Mouse (Mus musculus): Measurements from ENCODE around the gene Cd2ap.

Gene Cd2ap

DNA sequence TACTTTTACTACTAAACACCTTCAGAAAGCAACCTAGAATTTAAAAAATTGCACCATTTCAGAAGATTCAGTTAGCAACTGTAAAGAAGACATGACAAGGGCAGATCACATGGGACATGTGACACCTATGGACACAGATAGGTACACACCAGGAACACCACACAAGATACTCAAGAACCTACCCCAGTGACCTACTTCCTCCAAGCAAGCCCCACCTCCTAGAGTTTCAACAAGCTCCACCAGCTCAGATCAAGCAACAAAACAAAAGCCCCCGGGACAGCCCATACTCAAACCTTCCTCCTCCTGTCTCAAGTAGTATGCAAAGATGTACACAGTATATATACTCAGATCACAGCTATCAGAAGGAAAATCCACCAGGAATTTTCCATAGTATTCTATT is 16.1 kb downstream of the Cd2ap start:
- DNase-seq (ENCODE audit: extremely low read depth, low read depth), result no peak

DNA sequence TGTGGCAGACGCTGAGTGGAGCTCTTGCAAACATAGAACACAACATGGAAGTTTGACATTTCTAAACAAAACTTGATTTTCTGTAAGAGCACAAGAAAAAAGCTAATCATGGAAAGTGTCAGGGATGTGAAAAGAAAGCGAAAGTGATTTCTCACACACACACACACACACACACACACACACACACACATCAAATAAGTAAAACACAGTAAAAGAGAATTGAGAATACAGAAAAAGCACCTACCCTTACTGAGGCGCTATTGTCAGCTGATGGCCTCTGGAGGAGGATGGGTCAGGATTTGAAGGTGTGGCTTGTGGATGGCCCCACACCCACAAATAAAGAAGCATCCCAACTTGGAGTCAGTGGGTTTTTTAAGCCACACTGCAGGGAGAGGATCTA is 19.0 kb downstream of the Cd2ap start:
- DNase-seq (ENCODE audit: extremely low read depth, low read depth), result no peak

DNA sequence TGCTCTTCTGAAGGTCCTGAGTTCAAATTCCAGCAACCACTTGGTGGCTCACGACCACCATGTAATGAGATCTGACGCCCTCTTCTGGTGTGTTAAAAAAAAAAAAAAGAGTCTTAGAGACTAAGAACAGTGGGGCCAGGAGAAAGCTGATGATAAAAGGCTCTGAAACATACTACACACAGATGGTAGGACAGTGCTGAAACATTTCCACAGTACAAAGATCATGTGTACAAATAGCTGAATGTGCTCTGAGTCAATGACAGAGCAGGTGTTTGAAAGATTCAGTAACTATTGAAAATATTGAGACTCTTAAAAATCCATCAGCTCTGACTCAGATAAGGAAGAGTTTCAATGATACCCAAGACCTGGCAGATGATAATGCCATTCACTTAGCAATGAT is 29.4 kb downstream of the Cd2ap start:
- DNase-seq (ENCODE audit: extremely low read depth, low read depth), result no peak

DNA sequence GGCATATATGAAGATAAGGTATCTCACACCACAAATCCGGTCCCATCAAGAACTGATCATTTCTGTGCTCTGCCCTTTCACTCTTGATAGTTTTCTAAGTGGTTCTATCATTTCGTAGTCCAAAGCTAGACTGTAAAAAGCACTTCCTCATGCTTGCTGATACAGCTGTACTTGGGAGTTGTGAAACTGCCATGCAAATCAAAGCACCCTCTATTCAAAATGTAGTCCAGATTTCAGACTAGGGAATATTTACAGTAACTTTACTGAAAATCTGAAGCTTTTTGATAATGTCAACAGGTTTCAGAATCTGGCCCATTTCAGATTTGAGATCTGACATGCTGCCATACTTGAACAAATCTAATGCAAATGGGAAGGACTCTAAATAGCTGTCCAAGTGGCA is 39.3 kb downstream of the Cd2ap start:
- no peak for DNase-seq (ENCODE audit: extremely low read depth, low read depth)

DNA sequence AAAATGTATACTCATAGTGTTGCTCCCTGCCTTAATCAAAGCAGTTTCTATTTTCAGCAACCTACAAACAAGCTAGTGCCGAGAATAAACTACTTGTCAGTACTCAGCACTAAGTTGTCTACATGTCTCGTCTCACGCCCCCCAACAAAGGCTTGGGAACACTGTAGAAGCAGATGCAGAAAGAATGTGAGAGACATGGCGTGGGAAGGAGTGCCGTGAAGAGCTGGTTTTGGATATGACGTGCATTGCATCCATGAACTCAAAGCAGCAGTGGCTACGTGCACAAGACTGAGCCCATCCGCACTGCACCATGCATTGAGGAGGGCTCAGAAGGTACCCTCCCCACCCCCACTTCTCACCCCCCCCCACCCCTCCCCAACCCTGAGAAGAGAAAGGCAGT is 53.7 kb downstream of the Cd2ap start:
- no peak for DNase-seq (ENCODE audit: extremely low read depth, low read depth)

DNA sequence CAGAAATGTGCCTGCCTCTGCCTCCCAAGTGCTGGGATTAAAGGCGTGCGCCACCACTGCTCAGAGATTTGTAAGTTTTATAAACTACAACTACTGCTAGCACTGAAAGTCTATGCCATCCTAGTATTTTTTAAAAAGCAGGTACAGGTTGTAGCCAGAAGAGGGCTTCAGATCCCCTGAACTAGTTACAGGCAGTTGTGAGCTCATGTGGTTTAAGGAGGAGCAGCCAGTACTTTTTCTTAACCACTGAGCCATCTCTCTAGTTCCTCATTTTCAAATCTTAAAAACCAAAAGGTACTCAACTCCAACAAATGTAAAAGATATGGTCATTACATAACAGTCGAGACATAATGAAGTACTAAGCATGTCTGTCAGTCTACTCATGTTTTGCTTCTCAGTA is 61.1 kb downstream of the Cd2ap start:
- peak; percentile 52 for DNase-seq (ENCODE audit: extremely low read depth, low read depth)

DNA sequence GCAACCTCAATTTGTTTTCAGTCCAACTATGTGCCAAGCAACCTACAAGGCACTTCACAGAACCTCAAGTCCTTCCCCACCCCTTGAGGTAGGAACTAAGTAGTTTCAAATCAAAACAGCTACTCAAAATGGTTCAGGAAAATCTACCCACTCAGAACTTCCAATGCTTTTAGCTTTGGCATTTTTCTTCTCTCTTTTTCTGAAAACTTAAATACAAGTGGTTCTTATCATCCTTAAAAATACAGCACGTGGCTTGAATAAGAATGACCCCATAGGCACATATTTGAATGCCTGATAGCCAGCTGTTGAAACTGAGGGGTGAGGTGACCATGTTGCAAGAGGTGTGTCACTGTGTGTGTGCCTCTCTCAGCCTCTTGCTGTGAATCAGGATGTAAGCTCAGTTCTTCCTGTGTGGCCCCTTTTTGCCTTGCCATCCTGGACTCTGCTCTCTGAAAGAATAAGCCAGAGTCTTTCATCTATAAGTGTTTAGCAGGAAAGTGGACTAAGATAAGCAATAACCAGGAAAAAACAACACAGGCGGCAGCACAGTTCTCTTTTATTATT is 84.0 kb downstream of the Cd2ap start:
- DNase-seq (ENCODE audit: extremely low read depth, low read depth), result no peak

DNA sequence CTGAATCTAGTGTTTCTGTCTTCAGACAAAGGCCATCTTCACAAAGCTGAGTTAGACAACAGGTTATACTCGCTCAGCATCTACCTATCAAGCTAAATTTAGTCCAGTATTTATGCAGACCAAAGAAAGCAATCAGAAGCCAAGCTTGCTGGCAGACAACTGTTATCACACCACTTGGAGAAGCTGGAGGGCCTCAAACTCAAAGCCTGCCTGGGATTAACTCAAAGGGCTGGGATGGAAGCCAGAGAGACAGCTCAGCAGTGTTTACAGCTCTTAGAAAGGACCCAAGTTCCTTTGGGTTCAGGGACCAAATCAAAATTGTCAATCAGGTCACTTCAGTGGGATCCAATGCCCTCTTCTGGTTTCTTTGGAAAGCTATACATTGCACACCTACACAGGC is 85.7 kb downstream of the Cd2ap start:
- no peak for DNase-seq (ENCODE audit: extremely low read depth, low read depth)

DNA sequence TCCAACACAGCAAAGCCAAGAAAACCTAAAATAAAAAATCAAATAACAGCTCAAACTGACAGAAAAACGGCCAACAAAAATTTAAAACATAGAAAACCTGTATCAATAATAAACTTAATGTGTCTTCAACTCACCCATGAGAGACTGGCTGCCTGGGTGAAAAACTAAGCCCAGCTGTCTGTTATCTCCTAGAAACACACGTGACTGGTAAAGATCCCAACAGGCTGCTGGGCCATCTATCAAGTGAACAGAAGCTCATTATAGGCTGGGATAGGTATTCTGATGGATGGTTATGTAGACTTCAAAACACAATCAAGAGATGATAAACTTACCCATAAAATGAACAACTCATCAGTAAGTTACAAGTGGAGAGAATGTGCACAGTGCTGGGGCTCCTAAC is 86.7 kb downstream of the Cd2ap start:
- DNase-seq (ENCODE audit: extremely low read depth, low read depth), result no peak

DNA sequence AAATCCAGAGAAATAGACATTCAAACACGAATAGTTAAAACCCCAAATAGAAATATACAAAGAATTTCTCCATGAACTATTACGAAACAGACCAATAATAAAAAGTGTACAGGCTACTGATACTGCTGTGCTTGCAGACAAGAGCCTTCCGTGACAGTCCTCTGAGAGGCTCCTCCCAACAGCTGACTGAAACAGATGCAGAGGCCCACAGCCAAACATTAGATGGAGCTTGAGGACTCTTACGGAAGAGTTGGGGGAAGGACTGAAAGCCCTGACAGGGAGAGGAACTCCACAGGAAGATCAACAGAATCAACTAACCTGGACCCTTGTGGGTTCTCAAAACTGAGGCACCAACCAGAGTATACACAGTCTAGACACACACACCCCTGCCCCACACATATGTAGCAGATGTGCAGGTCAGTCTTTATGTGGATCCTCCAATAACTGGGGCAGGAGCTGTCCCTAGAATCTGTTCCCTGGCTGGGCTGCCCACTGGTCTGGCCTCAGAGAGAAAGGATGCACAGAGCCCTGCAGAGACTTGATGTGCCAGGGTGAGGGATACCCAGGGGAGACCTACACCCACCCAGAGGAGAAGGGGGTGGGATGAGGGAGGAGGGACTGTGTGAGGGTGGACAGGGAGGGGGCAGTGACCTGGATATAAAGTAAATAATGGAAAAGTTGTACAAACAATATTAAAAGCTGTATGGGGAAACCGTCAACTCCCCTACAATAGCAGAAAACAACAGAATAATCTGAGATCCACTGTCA is 87.6 kb downstream of the Cd2ap start:
- no peak for DNase-seq (ENCODE audit: extremely low read depth, low read depth)

DNA sequence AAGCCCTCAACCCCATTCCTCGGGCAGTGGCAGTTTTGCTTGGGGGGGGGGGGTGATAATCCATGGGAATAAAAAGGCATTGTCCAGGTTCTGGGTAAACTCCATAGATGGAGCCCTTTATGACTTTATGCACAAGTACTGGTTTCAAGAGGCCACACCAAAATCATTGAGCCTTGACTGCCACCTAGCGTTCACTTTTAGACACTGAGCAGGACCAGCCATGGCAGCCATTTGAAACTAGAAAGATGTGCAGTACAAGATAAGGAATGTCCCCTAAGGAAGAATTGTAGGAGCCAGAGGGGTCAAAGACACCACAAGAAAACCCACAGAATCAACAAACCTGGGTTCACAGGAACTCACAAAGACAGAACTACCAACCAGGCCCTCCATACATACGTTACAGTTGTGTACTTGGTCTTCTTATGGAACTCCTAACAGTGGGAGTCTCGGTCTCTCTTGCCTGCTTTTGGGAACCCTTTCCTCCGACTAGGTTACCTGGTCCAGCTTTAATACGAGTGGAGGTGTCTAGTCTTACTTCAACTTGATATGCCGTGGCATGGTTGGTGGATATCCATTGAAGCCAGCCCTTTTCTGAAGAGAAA is 94.2 kb downstream of the Cd2ap start:
- DNase-seq (ENCODE audit: extremely low read depth, low read depth), result peak; percentile 36

DNA sequence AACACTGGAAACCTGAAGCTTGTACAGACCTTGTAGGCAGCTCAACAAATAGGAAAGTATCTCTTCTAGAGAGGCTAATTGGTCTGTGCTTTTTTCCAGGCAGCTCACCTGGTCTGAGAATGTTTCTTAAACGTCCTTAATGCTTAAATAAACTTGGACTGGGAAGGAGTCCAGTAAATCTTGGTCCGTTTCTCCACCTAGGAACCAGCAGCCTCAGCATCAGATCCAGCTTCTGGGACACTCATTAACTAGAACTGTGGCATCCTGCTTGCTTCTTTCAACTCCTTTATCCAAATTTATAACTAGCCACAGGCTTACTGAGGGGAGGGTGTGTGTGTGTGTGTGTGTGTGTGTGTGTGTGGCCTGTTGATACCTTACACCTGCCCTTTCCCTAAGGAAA is 122.7 kb downstream of the Cd2ap start:
- DNase-seq (ENCODE audit: extremely low read depth, low read depth), result no peak

DNA sequence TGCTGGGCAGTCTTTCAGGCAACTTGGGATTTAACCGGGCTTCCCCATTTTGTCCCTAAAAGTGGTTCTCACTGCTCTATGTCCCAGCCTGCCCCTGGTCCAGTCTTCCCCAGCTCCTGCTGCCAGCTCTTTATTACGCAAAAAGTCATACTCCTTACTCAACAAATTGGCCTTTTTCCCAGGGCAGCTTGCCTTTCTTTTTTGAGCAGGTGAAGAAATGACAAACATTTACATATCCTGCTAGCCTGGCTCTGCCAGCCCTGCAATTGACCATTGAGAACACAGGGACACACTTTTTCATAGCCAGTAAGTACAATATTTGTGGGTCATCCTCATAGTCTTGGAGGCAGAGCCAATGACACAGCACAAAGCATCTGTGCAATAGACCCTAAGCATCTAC is 124.3 kb downstream of the Cd2ap start:
- DNase-seq (ENCODE audit: extremely low read depth, low read depth), result no peak

DNA sequence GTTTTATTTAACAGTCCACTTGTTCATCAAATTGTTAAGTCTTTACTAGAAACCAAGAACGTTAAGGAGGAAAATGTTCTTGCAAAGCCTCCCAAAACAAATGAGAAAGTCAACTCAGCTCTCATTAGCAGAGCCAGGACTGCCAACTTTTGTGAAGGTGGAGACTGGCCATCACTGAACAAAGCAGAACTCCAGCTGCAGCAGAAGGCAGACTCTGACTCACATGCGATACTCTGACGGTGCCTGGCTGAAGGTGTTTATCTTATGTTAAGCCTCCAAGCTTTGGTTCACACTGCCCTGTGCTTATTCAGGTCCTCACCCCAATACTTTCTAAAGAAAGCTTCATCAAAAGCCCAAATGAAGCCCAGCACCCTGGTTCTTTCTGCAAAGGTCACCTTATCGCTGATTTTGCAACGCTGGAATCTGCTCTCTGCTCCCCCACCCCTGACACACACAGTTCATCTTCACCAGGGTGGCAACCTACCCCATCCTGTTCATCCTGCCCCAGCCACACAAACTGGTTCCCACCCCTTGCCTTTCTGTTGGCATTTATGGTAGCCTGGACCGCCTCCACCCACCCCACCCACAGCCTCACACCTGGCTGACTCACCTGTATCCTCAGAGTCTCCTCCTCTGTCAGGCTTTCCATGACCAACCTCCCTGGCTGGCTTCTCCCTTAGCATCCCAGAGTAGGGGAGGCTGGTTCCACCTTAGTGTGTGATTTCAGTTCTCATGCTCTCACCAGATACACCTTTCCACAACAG is 130.6 kb downstream of the Cd2ap start:
- DNase-seq (ENCODE audit: extremely low read depth, low read depth), result no peak
